Comparison of ENCODE assay signal across 17 mouse cellular contexts in genomic region chr10:58389151-58389550, GRCm38 (mm10).
"Had no signal": no experiment of that assay in that cellular context is flagged by ENCODE, and none has a peak within 500 bp of the region (broad histone marks: within the 10 kb centered on the region; RNA-seq: fewer than 3 reads in every experiment).

No protein-coding gene starts in this region.

- H3K36me3 ChIP-seq: limb, embryonic 10.5 days; limb, embryonic 13.5 days; liver, embryonic 15.5 days; lung, embryonic 15.5 days had no signal

- H3K4me3 ChIP-seq: limb, embryonic 10.5 days; limb, embryonic 13.5 days; liver, embryonic 12.5 days; liver, embryonic 15.5 days; lung, embryonic 15.5 days had no signal

- H3K4me1 ChIP-seq: limb, embryonic 10.5 days; limb, embryonic 13.5 days had no signal

- H3K9me3 ChIP-seq: limb, embryonic 10.5 days; limb, embryonic 13.5 days; liver, embryonic 12.5 days; liver, embryonic 15.5 days; lung, embryonic 15.5 days had no signal

- H3K27me3 ChIP-seq: limb, embryonic 13.5 days; liver, embryonic 12.5 days; liver, embryonic 15.5 days; lung, embryonic 15.5 days had no signal

- ATAC-seq: liver, embryonic 12.5 days had no signal

- DNase-seq: kidney, adult 18-20 months; kidney, adult 9 months; kidney, postnatal 14 days; kidney, postnatal 4 days; layer of hippocampus, adult 9-11 months; liver; lung, adult 18-20 months; lung, postnatal 10 days; lung, postnatal 36 days; midbrain, embryonic 14.5 days; thymus, adult 18-20 months; thymus, postnatal 36 days had no signal
